Mouse (Mus musculus) MEL (cell line): Measurements from ENCODE around the gene Iscu. TPM values are rescaled to one million over a fixed set of nuclear protein-coding genes. Genes with fewer than 3 reads are reported as not detected.
A peak's percentile ranks its signal among the peaks of the same experiment; 100 is the strongest.
"Not testable (repeated sequence)": the region's sequence is repeated elsewhere in the genome, so short reads cannot be mapped to it uniquely, and the experiment has no call there.

ENCODE experiments used
- DNase-seq: peaks from one replicate; pipeline ENCODE4 v3.0.0; 2011; ENCODE audit warnings: low read depth, low spot score
- H3K27ac ChIP-seq: 2 replicates; pipeline ENCODE4 v1.5.1; 2012; ENCODE audit warnings: low read depth, mild to moderate bottlenecking, control low read depth, low read length, moderate library complexity; ENCODE audit not compliant: control insufficient read depth
- H3K27me3 ChIP-seq, 2 experiments: fragments of 150-350 bp in 1 of 2; sonication (generic) in 1 of 2; 2 replicates each; pipeline ENCODE4 v1.6.1; 2012; ENCODE audit warnings: low read length in 2 of 2, mild to moderate bottlenecking in 2 of 2, improper control_type of control experiment in 1 of 2, moderate library complexity in 1 of 2; ENCODE audit not compliant: insufficient read depth in 2 of 2, control insufficient read depth in 1 of 2
- H3K36me3 ChIP-seq, 2 experiments: 2 replicates each; pipeline ENCODE4 v1.6.1; 2012 to 2014; ENCODE audit warnings: low read length in 2 of 2, improper control_type of control experiment in 1 of 2, inconsistent platforms in 1 of 2, mild to moderate bottlenecking in 1 of 2; ENCODE audit not compliant: insufficient read depth in 2 of 2, control insufficient read depth in 1 of 2
- H3K4me1 ChIP-seq, 2 experiments: fragments of 150-350 bp in 1 of 2; sonication (generic) in 1 of 2; 2 replicates each; pipeline ENCODE4 v1.6.1; 2012; ENCODE audit warnings: low read length in 2 of 2, improper control_type of control experiment in 1 of 2, mild to moderate bottlenecking in 1 of 2; ENCODE audit not compliant: insufficient read depth in 2 of 2, control insufficient read depth in 1 of 2
- H3K4me3 ChIP-seq, 2 experiments: fragments of 150-350 bp in 1 of 2; sonication (generic) in 1 of 2; 2 replicates each; pipeline ENCODE4 v1.5.1; 2012; ENCODE audit warnings: low read depth in 2 of 2, low read length in 2 of 2, mild to moderate bottlenecking in 2 of 2, moderate library complexity in 2 of 2, control low read depth in 1 of 2, improper control_type of control experiment in 1 of 2; ENCODE audit not compliant: control insufficient read depth in 1 of 2, insufficient read depth in 1 of 2
- H3K79me2 ChIP-seq: 2 replicates; pipeline ENCODE4 v1.6.1; 2012; ENCODE audit warnings: mild to moderate bottlenecking, low read length, moderate library complexity; ENCODE audit not compliant: control insufficient read depth, poor library complexity, insufficient read depth
- H3K9ac ChIP-seq: 2 replicates; pipeline ENCODE4 v1.6.1; 2012; ENCODE audit warnings: low read depth, mild to moderate bottlenecking, control low read depth, low read length, moderate library complexity; ENCODE audit not compliant: control insufficient read depth, poor library complexity, severe bottlenecking
- H3K9me3 ChIP-seq: fragments of 150-350 bp; sonication (generic); replicated peaks from 2 replicates; pipeline ENCODE4 v1.6.1; 2012; ENCODE audit warnings: mild to moderate bottlenecking, low read length, improper control_type of control experiment, moderate library complexity; ENCODE audit not compliant: insufficient read depth
- BHLHE40 ChIP-seq: IDR thresholded peaks from 2 replicates; pipeline ENCODE4 v1.6.1; 2012; ENCODE audit warnings: low read depth, mild to moderate bottlenecking, inconsistent platforms, low read length, improper control_type of control experiment, borderline replicate concordance
- CHD2 ChIP-seq: IDR thresholded peaks from 2 replicates; pipeline ENCODE4 v1.6.1; 2011; ENCODE audit warnings: low read length, improper control_type of control experiment
- CTCF ChIP-seq, 3 experiments: IDR thresholded peaks in 2 of 3; conservative IDR thresholded peaks in 1 of 3; 2 replicates each; pipeline ENCODE4 v1.5.1; 2011 to 2012; ENCODE audit warnings: low read length in 3 of 3, low read depth in 2 of 3, mild to moderate bottlenecking in 2 of 3, improper control_type of control experiment in 1 of 3, inconsistent platforms in 1 of 3, mixed read lengths in 1 of 3, moderate library complexity in 1 of 3; ENCODE audit not compliant: control insufficient read depth in 1 of 3, insufficient read depth in 1 of 3, poor library complexity in 1 of 3, severe bottlenecking in 1 of 3
- E2F4 ChIP-seq: IDR thresholded peaks from 2 replicates; pipeline ENCODE4 v1.6.1; 2011; ENCODE audit warnings: low read depth, low read length, improper control_type of control experiment, borderline replicate concordance
- ELF1 ChIP-seq: IDR thresholded peaks from 2 replicates; pipeline ENCODE4 v1.6.1; 2014; ENCODE audit warnings: low read depth, mild to moderate bottlenecking, inconsistent platforms, low read length, improper control_type of control experiment, moderate library complexity
- EP300 ChIP-seq, 2 experiments: IDR thresholded peaks; 2 replicates each; pipeline ENCODE4 v1.6.1; 2011; ENCODE audit warnings: improper control_type of control experiment in 2 of 2, low read length in 2 of 2, low read depth in 1 of 2, mild to moderate bottlenecking in 1 of 2
- GATA1 ChIP-seq: IDR thresholded peaks from 2 replicates; pipeline ENCODE4 v1.6.1; 2011; ENCODE audit warnings: low read depth, low read length, improper control_type of control experiment
- MAFK ChIP-seq: IDR thresholded peaks from 2 replicates; pipeline ENCODE4 v1.6.1; 2011; ENCODE audit warnings: low read depth, mild to moderate bottlenecking, low read length, improper control_type of control experiment, borderline replicate concordance
- MAX ChIP-seq: IDR thresholded peaks from 2 replicates; pipeline ENCODE4 v1.6.1; 2011; ENCODE audit warnings: low read length, improper control_type of control experiment
- MAZ ChIP-seq: IDR thresholded peaks from 2 replicates; pipeline ENCODE4 v1.6.1; 2012; ENCODE audit warnings: low read depth, mild to moderate bottlenecking, inconsistent platforms, low read length, improper control_type of control experiment
- MYB ChIP-seq: IDR thresholded peaks from 2 replicates; pipeline ENCODE4 v1.6.1; 2011; ENCODE audit warnings: mild to moderate bottlenecking, low read depth, low read length, improper control_type of control experiment
- MYC ChIP-seq: IDR thresholded peaks from 2 replicates; pipeline ENCODE4 v1.6.1; 2011; ENCODE audit warnings: low read depth, mild to moderate bottlenecking, low read length, improper control_type of control experiment, moderate library complexity
- NELFE ChIP-seq: IDR thresholded peaks from 2 replicates; pipeline ENCODE4 v1.6.1; 2011; ENCODE audit warnings: low read depth, low read length, improper control_type of control experiment
- POLR2A ChIP-seq, 2 experiments: IDR thresholded peaks; 2 replicates each; pipeline ENCODE4 v1.6.1; 2011 to 2012; ENCODE audit warnings: low read length in 2 of 2, mild to moderate bottlenecking in 2 of 2, control low read depth in 1 of 2, improper control_type of control experiment in 1 of 2, low read depth in 1 of 2, moderate library complexity in 1 of 2; ENCODE audit not compliant: control insufficient read depth in 1 of 2, insufficient read depth in 1 of 2, poor library complexity in 1 of 2
- POLR2AphosphoS2 ChIP-seq: IDR thresholded peaks from 2 replicates; pipeline ENCODE4 v1.6.1; 2011; ENCODE audit warnings: low read length, improper control_type of control experiment
- POLR2AphosphoS5 ChIP-seq: IDR thresholded peaks from 2 replicates; pipeline ENCODE4 v1.6.1; 2012; ENCODE audit warnings: low read depth, borderline replicate concordance, mild to moderate bottlenecking, inconsistent platforms, low read length, moderate library complexity, mixed read lengths
- RAD21 ChIP-seq: IDR thresholded peaks from 2 replicates; pipeline ENCODE4 v1.6.1; 2011; ENCODE audit warnings: mild to moderate bottlenecking, low read depth, low read length, improper control_type of control experiment
- RCOR1 ChIP-seq: IDR thresholded peaks from 2 replicates; pipeline ENCODE4 v1.6.1; 2012; ENCODE audit warnings: low read depth, mild to moderate bottlenecking, inconsistent platforms, low read length, improper control_type of control experiment
- SIN3A ChIP-seq: IDR thresholded peaks from 2 replicates; pipeline ENCODE4 v1.6.1; 2012; ENCODE audit warnings: low read length, improper control_type of control experiment, inconsistent platforms
- SMC3 ChIP-seq: IDR thresholded peaks from 2 replicates; pipeline ENCODE4 v1.6.1; 2011; ENCODE audit warnings: low read depth, low read length, improper control_type of control experiment
- TAL1 ChIP-seq: IDR thresholded peaks from 2 replicates; pipeline ENCODE4 v1.6.1; 2012; ENCODE audit warnings: mild to moderate bottlenecking, inconsistent platforms, low read length, moderate library complexity, mixed read lengths
- TBP ChIP-seq: IDR thresholded peaks from 2 replicates; pipeline ENCODE4 v1.8.0; 2011; ENCODE audit warnings: low read depth, low read length, improper control_type of control experiment
- TCF12 ChIP-seq: IDR thresholded peaks from 2 replicates; pipeline ENCODE4 v1.6.1; 2014; ENCODE audit warnings: low read depth, mild to moderate bottlenecking, inconsistent platforms, low read length, improper control_type of control experiment, moderate library complexity
- USF2 ChIP-seq, 2 experiments: IDR thresholded peaks; 2 replicates each; pipeline ENCODE4 v1.6.1; 2011 to 2012; ENCODE audit warnings: improper control_type of control experiment in 2 of 2, low read length in 2 of 2, borderline replicate concordance in 1 of 2, inconsistent platforms in 1 of 2, low read depth in 1 of 2, mild to moderate bottlenecking in 1 of 2; ENCODE audit not compliant: insufficient read depth in 1 of 2
- ZC3H11A ChIP-seq: IDR thresholded peaks from 2 replicates; pipeline ENCODE4 v1.6.1; 2012; ENCODE audit warnings: low read depth, mild to moderate bottlenecking, inconsistent platforms, low read length, improper control_type of control experiment
- polyA plus RNA-seq, 2 experiments: library from polyadenylated mRNA; stranded (reverse) in 1 of 2; unstranded in 1 of 2; fragments of >175 nt in 1 of 2; fragments of >200 nt in 1 of 2; gene quantifications; 2 replicates each; pipeline versions ENCODE4 v1.2.1 to v1.2.4; 2012; ENCODE audit warnings: low replicate concordance in 2 of 2, low read depth in 1 of 2; ENCODE audit not compliant: insufficient read length in 2 of 2, insufficient read depth in 1 of 2, missing spikeins in 1 of 2
- total RNA-seq: library from RNA; depleted of rRNA; stranded (reverse); fragments of 300-350 nt; gene quantifications from 2 replicates; pipeline ENCODE4 v1.2.3, GENCODE M21; 2012

The Iscu gene
- total and polyA plus RNA-seq, 3 experiments, result 95.7 to 150 TPM; not detected in 1

GRCm38 (mm10) chr5:113811824-113812420 is 39.4 kb downstream of the Iscu start:
- H3K79me2 ChIP-seq, H3K4me3 ChIP-seq, H3K9ac ChIP-seq, H3K4me1 ChIP-seq, H3K9me3 ChIP-seq, H3K27me3 ChIP-seq, H3K36me3 ChIP-seq, H3K27ac ChIP-seq: not testable (repeated sequence)
- DNase-seq, result peak; percentile 18
- peak; percentile 28 for TF ChIP-seq RAD21
- TF ChIP-seq CTCF (IDR thresholded peaks at IDR 0.05 in 2 of 3, conservative IDR thresholded peaks at IDR 0.05 in 1 of 3; ENCODE audit: control insufficient read depth in 1 of 3, insufficient read depth in 1 of 3, low read depth in 2 of 3, low read length in 3 of 3, poor library complexity in 1 of 3, severe bottlenecking in 1 of 3), result peak in 2 of 3 experiments; percentile 28 to 43; a peak in 3 of 6 replicates

GRCm38 (mm10) chr5:113812638-113813037 is 40.1 kb downstream of the Iscu start:
- H3K4me1 ChIP-seq, result peaks cover 0 to 4% of the 10 kb centered on the region in 2 experiments; a peak in 1 of 4 replicates
- no peak overlapping the region for H3K4me3 ChIP-seq
- no peaks in the 10 kb centered on the region for H3K9me3 ChIP-seq
- H3K27ac ChIP-seq, result no peak overlapping the region
- no peaks in the 10 kb centered on the region; a peak in 1 of 4 replicates for H3K27me3 ChIP-seq
- no peaks in the 10 kb centered on the region for H3K36me3 ChIP-seq
- DNase-seq, result peak; percentile 58
- peak; percentile 94 for TF ChIP-seq RCOR1
- TF ChIP-seq POLR2A (IDR thresholded peaks at IDR 0.05; ENCODE audit: control insufficient read depth in 1 of 2, insufficient read depth in 1 of 2, low read depth in 1 of 2, low read length in 2 of 2, poor library complexity in 1 of 2), result no peak
- no peak for TF ChIP-seq MAX
- peak; percentile 49; the same call in 1 of the 2 replicates for TF ChIP-seq GATA1
- no peak for TF ChIP-seq SIN3A
- TF ChIP-seq MYC, result no peak
- 0 out of 2 replicates have a peak, but pooled peaks have one; percentile 23 for TF ChIP-seq TCF12
- peak in 1 of 2 experiments; percentile 28; a peak in 1 of 4 replicates for TF ChIP-seq EP300 (IDR thresholded peaks at IDR 0.05; ENCODE audit: low read depth in 1 of 2, low read length in 2 of 2)
- H3K9ac ChIP-seq, result no peak overlapping the region
- no peaks in the 10 kb centered on the region for H3K79me2 ChIP-seq

- Histone ChIP-seq H3K9me3 (no peaks in the 10 kb centered on the region), H3K9ac (no peak overlapping the region), H3K4me1 (peaks cover 0 to 4% of the 10 kb centered on the region in 2 experiments; a peak in 1 of 4 replicates), H3K4me3 (no peak overlapping the region), H3K27me3 (no peaks in the 10 kb centered on the region), H3K36me3 (no peaks in the 10 kb centered on the region), H3K79me2 (no peaks in the 10 kb centered on the region), H3K27ac (no peak overlapping the region)
- no peak for DNase-seq
- peak; percentile 6; the same call in 1 of the 2 replicates for TF ChIP-seq ZC3H11A
- TF ChIP-seq GATA1, result no peak
- no peak for TF ChIP-seq MAZ
- no peak for TF ChIP-seq TBP
- TF ChIP-seq CTCF (IDR thresholded peaks at IDR 0.05 in 2 of 3, conservative IDR thresholded peaks at IDR 0.05 in 1 of 3; ENCODE audit: control insufficient read depth in 1 of 3, insufficient read depth in 1 of 3, low read depth in 2 of 3, low read length in 3 of 3, poor library complexity in 1 of 3, severe bottlenecking in 1 of 3), result peak; percentile 34 to 46 (median 44); a peak in 5 of 6 replicates
- no peak for TF ChIP-seq MYB
- TF ChIP-seq NELFE, result no peak
- peak; percentile 12; the same call in 1 of the 2 replicates for TF ChIP-seq RAD21
- TF ChIP-seq SMC3, result peak; percentile 24; the same call in 1 of the 2 replicates
- TF ChIP-seq USF2 (IDR thresholded peaks at IDR 0.05; ENCODE audit: borderline replicate concordance in 1 of 2, insufficient read depth in 1 of 2, low read depth in 1 of 2, low read length in 2 of 2), result no peak
- TF ChIP-seq TAL1, result no peak
- TF ChIP-seq E2F4, result no peak
- no peak for TF ChIP-seq MAX
- TF ChIP-seq ELF1, result no peak
- no peak for TF ChIP-seq BHLHE40
- no peak for TF ChIP-seq POLR2AphosphoS5
- no peak for TF ChIP-seq CHD2
- TF ChIP-seq MAFK, result no peak
- TF ChIP-seq POLR2AphosphoS2, result no peak
Observed at GRCm38 (mm10) chr5:113813608-113814007, 41.1 kb downstream of the Iscu start.
